9 mouse cellular contexts compared by ENCODE assay signal in the genomic region with DNA sequence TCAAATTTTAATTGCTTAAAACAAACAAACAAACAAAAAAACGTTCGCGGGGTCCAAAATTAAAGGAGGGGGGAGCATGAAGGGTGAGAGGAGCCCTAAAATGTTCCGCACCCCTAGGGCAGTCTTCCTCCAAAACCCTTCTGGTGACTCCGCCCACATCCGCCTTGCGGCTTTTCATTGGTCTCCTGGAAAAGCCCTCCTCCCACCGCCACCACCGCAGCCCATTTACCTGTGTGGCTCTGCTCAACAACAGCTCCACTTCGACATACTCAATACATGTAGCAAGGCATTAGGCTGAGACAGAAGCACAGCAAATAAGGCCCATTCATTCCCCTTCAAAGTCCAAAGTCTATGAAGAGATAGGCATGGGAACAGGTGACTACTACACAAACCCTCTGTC. TPM values are rescaled to one million over a fixed set of nuclear protein-coding genes. Genes with fewer than 3 reads are reported as not detected.
A peak's percentile ranks its signal among the peaks of the same experiment; 100 is the strongest.
DNase-seq lines count a peak whose midpoint lies in the region; ATAC-seq and TF ChIP-seq lines count a peak whose summit lies in the region.
"Had no signal": no experiment of that assay in that cellular context is flagged by ENCODE, and none has a peak within 500 bp of the region (broad histone marks: within the 10 kb centered on the region; RNA-seq: fewer than 3 reads in every experiment).

No protein-coding gene starts in this region.

- no peak overlapping the region for H3K27ac ChIP-seq in hindbrain, embryonic 13.5 days
- no peak overlapping the region for H3K27ac ChIP-seq in hindbrain, embryonic 10.5 days
- no peak overlapping the region for H3K27ac ChIP-seq in embryonic facial prominence, embryonic 14.5 days (replicated peaks; ENCODE audit: low read depth, low read length)
- no peak overlapping the region for H3K27ac ChIP-seq in lung, embryonic 16.5 days (ENCODE audit: low read length)
- H3K27ac ChIP-seq in stomach, postnatal 0 days (replicated peaks): no peak overlapping the region
- no peak overlapping the region for H3K27ac ChIP-seq in cerebellum, adult 2 months (ENCODE audit: insufficient read depth, low read length)

- 14% methylated on average over 10 of the region's 10 CpGs for WGBS in hindbrain, embryonic 13.5 days
- 17% methylated on average over 10 of the region's 10 CpGs for WGBS in hindbrain, embryonic 10.5 days
- 15% methylated on average over 10 of the region's 10 CpGs for WGBS in embryonic facial prominence, embryonic 14.5 days
- WGBS in lung, embryonic 16.5 days: 19% methylated on average over 10 of the region's 10 CpGs
- 20% methylated on average over 10 of the region's 10 CpGs for WGBS in stomach, postnatal 0 days
- WGBS in cerebellum, adult 2 months: 27% methylated on average over 10 of the region's 10 CpGs

- TF ChIP-seq POLR2A in cerebellum, adult 2 months (IDR thresholded peaks at IDR 0.05; ENCODE audit: borderline replicate concordance, insufficient read depth, low read length): no peak

- H3K4me3 ChIP-seq in hindbrain, embryonic 13.5 days: no peak overlapping the region
- H3K4me3 ChIP-seq in hindbrain, embryonic 10.5 days: no peak overlapping the region
- no peak overlapping the region for H3K4me3 ChIP-seq in embryonic facial prominence, embryonic 14.5 days (ENCODE audit: low read depth, low read length)
- 0 out of 2 replicates have a peak overlapping the region, but pooled peaks have one; percentile 2 for H3K4me3 ChIP-seq in lung, embryonic 16.5 days (ENCODE audit: low read length)
- H3K4me3 ChIP-seq in stomach, postnatal 0 days (ENCODE audit: low read depth, low read length): no peak overlapping the region
- no peak overlapping the region for H3K4me3 ChIP-seq in cerebellum, adult 2 months (replicated peaks; ENCODE audit: insufficient read depth, low read depth, low read length)
- H3K4me3 ChIP-seq: erythroblast, embryonic 14.5 days had no signal

- H3K36me3 ChIP-seq in hindbrain, embryonic 13.5 days: no peaks in the 10 kb centered on the region
- no peaks in the 10 kb centered on the region for H3K36me3 ChIP-seq in hindbrain, embryonic 10.5 days
- no peaks in the 10 kb centered on the region for H3K36me3 ChIP-seq in embryonic facial prominence, embryonic 14.5 days (ENCODE audit: control insufficient read depth, insufficient read depth, low read length)
- H3K36me3 ChIP-seq in lung, embryonic 16.5 days (ENCODE audit: control insufficient read depth, insufficient read depth, low read length): no peaks in the 10 kb centered on the region
- H3K36me3 ChIP-seq in stomach, postnatal 0 days (ENCODE audit: control insufficient read depth, insufficient read depth, low read length): no peaks in the 10 kb centered on the region

- no peak overlapping the region for H3K9ac ChIP-seq in hindbrain, embryonic 13.5 days
- H3K9ac ChIP-seq in embryonic facial prominence, embryonic 14.5 days (ENCODE audit: low read depth, low read length): no peak overlapping the region
- no peak overlapping the region for H3K9ac ChIP-seq in lung, embryonic 16.5 days (ENCODE audit: low read length)
- no peak overlapping the region for H3K9ac ChIP-seq in stomach, postnatal 0 days (ENCODE audit: low read length)

- no peaks in the 10 kb centered on the region for H3K9me3 ChIP-seq in hindbrain, embryonic 13.5 days
- H3K9me3 ChIP-seq in hindbrain, embryonic 10.5 days: no peaks in the 10 kb centered on the region
- no peaks in the 10 kb centered on the region for H3K9me3 ChIP-seq in embryonic facial prominence, embryonic 14.5 days (ENCODE audit: control insufficient read depth, low read length)
- no peaks in the 10 kb centered on the region for H3K9me3 ChIP-seq in lung, embryonic 16.5 days (ENCODE audit: control insufficient read depth, low read length)
- H3K9me3 ChIP-seq in stomach, postnatal 0 days (ENCODE audit: control insufficient read depth, low read length): no peaks in the 10 kb centered on the region

- no peak for TF ChIP-seq CTCF in stomach, postnatal 0 days (IDR thresholded peaks at IDR 0.05; ENCODE audit: low read depth)
- no peak for TF ChIP-seq CTCF in cerebellum, adult 2 months (IDR thresholded peaks at IDR 0.05; ENCODE audit: borderline replicate concordance, insufficient read depth, low read depth, low read length)

- DNase-seq in hindbrain, embryonic 10.5 days (ENCODE audit: low spot score): no peak
- no peak for DNase-seq in embryonic facial prominence, embryonic 14.5 days (ENCODE audit: low spot score)
- DNase-seq in stomach, postnatal 0 days (ENCODE audit: low spot score): peak; percentile 29
- no peak for DNase-seq in cerebellum, adult 2 months
- no peak for DNase-seq in gastrocnemius, adult 18-20 months (ENCODE audit: low spot score)
- DNase-seq in frontal cortex, postnatal 14 days (ENCODE audit: low spot score in 2 of 2): no peak

- H3K4me1 ChIP-seq in hindbrain, embryonic 13.5 days (replicated peaks): no peaks in the 10 kb centered on the region
- H3K4me1 ChIP-seq in hindbrain, embryonic 10.5 days (replicated peaks): peaks cover 3% of the 10 kb centered on the region; the same call in 1 of the 2 replicates
- H3K4me1 ChIP-seq in embryonic facial prominence, embryonic 14.5 days (ENCODE audit: control insufficient read depth, insufficient read depth, low read length): peaks cover 6% of the 10 kb centered on the region; the same call in 1 of the 2 replicates
- H3K4me1 ChIP-seq in lung, embryonic 16.5 days (replicated peaks; ENCODE audit: control insufficient read depth, insufficient read depth, low read length): no peaks in the 10 kb centered on the region
- no peaks in the 10 kb centered on the region for H3K4me1 ChIP-seq in stomach, postnatal 0 days (replicated peaks; ENCODE audit: control insufficient read depth, insufficient read depth)
- H3K4me1 ChIP-seq in cerebellum, adult 2 months (ENCODE audit: control insufficient read depth, insufficient read depth, low read length): no peaks in the 10 kb centered on the region; the same call in 1 of the 2 replicates

- H3K27me3 ChIP-seq in hindbrain, embryonic 13.5 days: no peaks in the 10 kb centered on the region
- H3K27me3 ChIP-seq in hindbrain, embryonic 10.5 days (ENCODE audit: insufficient read depth, poor library complexity, severe bottlenecking): no peaks in the 10 kb centered on the region
- no peaks in the 10 kb centered on the region for H3K27me3 ChIP-seq in embryonic facial prominence, embryonic 14.5 days (replicated peaks; ENCODE audit: control insufficient read depth, insufficient read depth, low read length)
- 0 out of 2 replicates have a peak, but pooled peaks cover 2% of the 10 kb centered on the region for H3K27me3 ChIP-seq in lung, embryonic 16.5 days (ENCODE audit: control insufficient read depth, insufficient read depth, low read depth, low read length)
- H3K27me3 ChIP-seq in stomach, postnatal 0 days (ENCODE audit: control insufficient read depth, insufficient read depth, low read length): no peaks in the 10 kb centered on the region
- no peaks in the 10 kb centered on the region for H3K27me3 ChIP-seq in cerebellum, adult 2 months (ENCODE audit: control insufficient read depth, insufficient read depth, low read length)

- 0 out of 2 replicates have a peak overlapping the region, but pooled peaks have one; percentile 8 for H3K4me2 ChIP-seq in hindbrain, embryonic 13.5 days
- H3K4me2 ChIP-seq in embryonic facial prominence, embryonic 14.5 days (ENCODE audit: low read depth, low read length): 0 out of 2 replicates have a peak overlapping the region, but pooled peaks have one; percentile 20
- H3K4me2 ChIP-seq in lung, embryonic 16.5 days (ENCODE audit: low read depth, low read length): peak overlapping the region; percentile 13; the same call in 1 of the 2 replicates
- no peak overlapping the region for H3K4me2 ChIP-seq in stomach, postnatal 0 days (replicated peaks; ENCODE audit: low read depth)

- ATAC-seq in hindbrain, embryonic 13.5 days (ENCODE audit: low FRiP score): no peak
- ATAC-seq in embryonic facial prominence, embryonic 14.5 days (ENCODE audit: low read depth): no peak
- ATAC-seq in lung, embryonic 16.5 days (ENCODE audit: low read depth): no peak
- ATAC-seq in stomach, postnatal 0 days (ENCODE audit: low FRiP score, low TSS enrichment): peak; percentile 74

- TF ChIP-seq EP300 in stomach, postnatal 0 days (optimal IDR thresholded peaks at IDR 0.05): no peak

RNA-seq across cellular contexts. Expression of gene Aox4, which starts 14.7 kb away (rescaled TPM):
- polyA plus RNA-seq in hindbrain, embryonic 13.5 days (2015; fragmentation: Nextera tagmentation; extraction: Ambion mirVana): 0.18 and 0.34 TPM in 2 replicates
- polyA plus RNA-seq in hindbrain, embryonic 10.5 days (2016; fragmentation: Nextera tagmentation; extraction: Ambion mirVana): 0.05 and 0.07 TPM in 2 replicates
- 3.9 and 6.6 TPM in 2 replicates for polyA plus RNA-seq in embryonic facial prominence, embryonic 14.5 days (2014; fragmentation: Nextera tagmentation; extraction: Ambion mirVana)
- polyA plus RNA-seq in lung, embryonic 16.5 days (2015; fragmentation: Nextera tagmentation; extraction: Ambion mirVana): 0.05 and 0.26 TPM in 2 replicates
- 24.8 and 26.3 TPM in 2 replicates for polyA plus RNA-seq in stomach, postnatal 0 days (2015; fragmentation: Nextera tagmentation; extraction: Ambion mirVana)
- 0.33 and 0.89 TPM in 2 replicates for polyA plus RNA-seq in cerebellum, adult 2 months (2012; rRNA removed)
- total RNA-seq in gastrocnemius, adult 18-20 months (2021): under 1 TPM in 1 of 2 experiments, not detected in 1; 0.07 TPM
- polyA plus RNA-seq: erythroblast, embryonic 14.5 days had no signal
